Mouse (Mus musculus) CH12F3 (cell line): ENCODE measurements around the gene Plcb2.

ENCODE experiments used
- in situ Hi-C: fragments of 300-500 bp; cut with MboI; formaldehyde crosslinking; loops from 2 replicates; pipeline ENCODE4 v1.14.3; 2020; ENCODE audit warnings: low sequenced_read_pairs

The Plcb2 gene

DNA sequence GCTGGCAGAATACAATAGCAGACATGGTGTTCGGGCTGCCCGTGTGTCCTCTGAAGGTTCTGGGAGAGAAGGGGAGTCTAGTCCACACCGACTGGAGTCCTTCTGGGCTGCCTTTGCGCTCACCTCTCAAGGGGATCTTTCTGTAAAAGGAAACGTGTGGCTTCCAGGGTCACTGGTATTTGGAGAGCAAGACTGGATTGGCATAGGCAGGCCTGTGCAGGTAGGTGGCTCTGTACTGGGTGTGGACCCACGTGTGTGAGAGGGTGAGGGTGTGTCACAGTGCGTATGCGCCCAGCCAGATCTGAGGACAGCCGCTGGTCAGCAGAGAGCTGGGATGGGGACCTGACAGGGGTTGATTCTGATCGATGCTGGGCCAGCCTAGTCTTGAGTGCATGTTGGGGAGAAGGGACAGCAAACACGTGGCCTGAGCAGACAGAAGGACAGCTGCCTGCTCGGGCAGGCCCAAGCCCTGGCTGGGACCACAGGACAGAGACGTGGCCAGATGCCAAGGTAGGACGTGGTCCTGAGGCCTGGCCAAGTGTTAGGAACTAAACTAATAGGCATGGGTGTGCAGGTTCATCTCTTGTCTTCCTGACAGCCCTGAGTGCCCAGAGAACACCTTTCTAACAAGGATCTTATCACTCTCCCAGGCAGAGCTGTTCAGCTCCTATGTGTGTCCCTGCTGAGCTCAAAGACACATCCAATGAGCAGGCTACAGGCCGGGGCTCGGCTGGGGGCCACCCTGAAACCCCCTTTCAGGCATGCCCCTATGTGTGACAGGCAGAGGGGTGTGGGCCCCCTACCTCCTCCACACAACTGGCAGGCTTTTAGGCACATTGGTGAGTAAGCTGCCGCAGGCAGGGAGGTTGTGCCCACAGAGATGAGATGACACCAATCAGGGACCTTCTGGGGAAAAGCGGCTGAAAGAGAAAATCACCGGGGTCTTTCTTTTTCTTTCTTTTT, 64.2 kb downstream of the Plcb2 start:
- in situ Hi-C loops: no loop called here

DNA sequence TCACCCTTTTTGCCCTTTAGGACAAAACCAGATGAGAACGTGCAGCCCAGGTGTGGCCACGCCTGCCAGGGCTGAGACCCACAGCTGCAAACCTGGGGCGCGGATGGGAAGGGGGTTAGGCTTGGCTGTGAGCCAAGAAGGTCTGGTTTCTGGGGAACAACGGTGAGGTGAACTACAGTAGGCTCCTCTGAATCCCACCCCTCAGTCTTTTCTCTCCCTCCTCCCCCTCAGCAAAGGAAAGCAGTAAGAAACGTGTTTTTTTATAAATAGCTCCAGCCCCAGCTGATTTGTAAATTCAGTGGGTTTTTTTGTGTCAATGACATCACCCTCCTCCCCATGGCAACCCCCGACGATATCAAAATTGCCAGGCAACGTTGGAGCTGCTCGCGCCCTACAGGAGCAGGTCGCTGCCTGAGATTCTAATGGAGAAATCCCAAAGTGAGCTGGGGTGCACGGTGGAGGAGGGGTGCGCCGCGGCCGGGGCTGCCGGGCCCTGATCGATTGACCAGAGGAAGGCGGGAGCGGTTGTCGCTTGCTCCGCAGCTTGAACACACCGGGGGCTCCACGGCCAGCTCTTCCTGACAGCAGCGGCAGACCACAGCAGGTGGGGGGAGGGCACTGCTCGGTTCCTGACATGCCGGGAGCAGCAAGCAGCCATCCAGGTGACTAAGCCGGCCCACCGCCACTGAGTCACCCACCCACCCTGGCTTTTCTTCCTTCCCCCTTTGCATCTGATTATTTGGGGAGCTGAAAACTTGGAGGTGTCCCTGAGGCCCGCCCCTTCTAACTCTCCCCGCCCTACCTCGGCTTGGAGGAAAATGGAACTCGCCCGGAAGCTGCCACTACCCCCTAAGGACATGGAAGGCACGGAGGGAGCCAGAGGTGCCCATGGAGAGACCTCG, 65.1 kb downstream of the Plcb2 start, which contains the start of gene Pak6:
Gene Pak6, plus strand, starts transcription at position 402 of the 902 bp plus-strand sequence.
- in situ Hi-C loops: no loop called here

DNA sequence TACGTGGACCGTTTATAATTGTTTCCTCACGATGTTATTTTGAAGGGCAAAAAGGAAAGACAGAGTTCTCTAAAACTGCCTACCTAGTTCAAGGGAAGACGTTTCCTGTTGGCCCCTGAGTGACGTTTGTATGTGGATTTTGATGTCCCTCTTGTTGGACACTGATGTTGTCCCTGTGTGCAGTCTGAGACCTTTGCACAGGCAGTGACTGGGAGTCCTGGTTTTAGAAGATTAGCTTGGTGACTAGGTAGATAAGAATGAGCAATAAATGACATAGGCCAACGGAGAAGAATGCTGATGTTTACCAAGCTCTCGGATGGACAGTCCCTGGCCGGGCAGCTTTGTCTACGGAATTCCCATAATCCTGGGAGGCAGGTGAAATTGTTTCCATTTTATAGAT, 66.3 kb downstream of the Plcb2 start:
- in situ Hi-C loops: no loop called here

DNA sequence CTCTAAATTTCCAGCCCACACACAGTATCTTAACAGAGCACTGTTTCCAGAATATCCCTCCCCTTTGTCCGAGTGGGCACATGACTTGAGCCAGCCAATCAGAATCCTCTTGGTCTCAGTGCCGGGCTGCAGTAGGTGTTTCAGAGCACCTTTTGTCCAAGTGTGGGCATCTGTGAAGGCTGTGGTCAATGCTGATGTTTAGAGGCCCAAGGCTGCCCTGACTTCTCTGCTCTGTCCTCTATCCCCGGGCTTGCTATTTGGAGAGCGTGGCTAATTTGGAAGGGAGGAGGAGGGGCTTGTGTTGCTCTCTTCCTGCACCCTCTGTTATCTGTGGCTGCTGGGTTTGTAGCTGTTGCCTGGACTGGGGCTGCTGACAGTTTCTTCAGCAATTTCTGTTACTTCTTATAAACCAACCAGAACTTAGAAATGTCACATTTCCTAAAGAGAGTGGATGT, 68.2 kb downstream of the Plcb2 start:
- in situ Hi-C loops: no loop called here

DNA sequence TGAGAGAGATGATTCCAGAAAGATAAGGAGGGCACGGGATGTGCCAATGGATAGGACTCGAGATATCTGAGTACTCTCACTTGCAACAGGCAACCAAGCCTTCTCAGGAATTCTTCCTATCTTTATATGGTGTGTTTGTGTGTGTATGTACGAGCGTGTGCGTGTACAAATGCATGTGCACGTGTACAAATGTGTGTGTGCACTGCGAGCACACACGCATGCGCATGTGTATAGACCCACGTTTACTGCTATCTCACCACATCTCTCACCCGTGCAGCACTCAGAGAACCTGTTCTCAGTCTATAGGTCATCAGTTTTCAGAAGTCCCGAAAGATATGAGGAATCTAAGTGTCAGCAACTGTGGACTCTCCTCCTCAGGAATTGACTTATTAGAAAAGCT, 68.7 kb downstream of the Plcb2 start:
- in situ Hi-C loops: no loop called here

DNA sequence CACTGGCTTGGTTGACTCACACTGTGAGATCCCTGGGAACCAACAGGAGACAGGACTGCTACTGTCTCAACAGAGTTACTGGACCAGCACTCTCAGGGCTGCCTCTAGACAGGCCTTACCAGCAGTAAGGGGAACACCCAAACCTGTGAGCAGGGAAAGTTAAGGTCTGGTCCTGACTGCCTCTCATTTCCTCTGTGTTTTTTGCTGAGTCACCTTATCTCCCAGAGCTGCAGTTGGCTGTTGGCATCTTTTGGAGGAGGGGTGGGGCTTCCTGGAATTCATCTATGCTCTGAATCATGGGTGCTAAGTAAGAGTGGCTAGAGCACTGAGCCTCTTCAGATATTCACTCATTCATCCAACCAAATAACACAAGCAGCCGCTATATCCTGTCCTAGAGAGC, 69.2 kb downstream of the Plcb2 start:
- in situ Hi-C loops: no loop called here

DNA sequence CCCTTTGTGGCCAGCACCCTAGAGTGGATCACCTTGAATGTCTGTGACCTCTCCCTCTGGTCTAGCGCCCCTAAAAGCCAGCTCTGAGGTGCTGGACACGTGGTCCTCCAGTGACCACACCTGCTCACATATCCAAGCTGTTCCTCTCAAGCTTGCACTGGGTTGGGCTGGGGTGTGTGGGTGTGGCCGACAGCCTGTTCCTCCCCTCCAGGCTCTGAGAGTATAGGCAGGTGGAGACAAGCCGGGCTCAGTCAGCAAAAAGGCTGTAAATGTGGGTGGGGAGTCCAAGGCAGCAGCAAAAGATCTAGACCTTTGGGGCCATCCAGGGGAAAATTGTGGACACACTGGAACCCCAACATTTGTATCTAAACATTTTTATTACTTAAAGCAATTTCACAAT, 69.8 kb downstream of the Plcb2 start:
- in situ Hi-C loops: no loop called here
